Mouse (Mus musculus) frontal cortex, adult (tissue): ENCODE measurements around the gene Pde3a.
"Not testable (repeated sequence)": the region's sequence is repeated elsewhere in the genome, so short reads cannot be mapped to it uniquely, and the experiment has no call there.

Experiments
- ATAC-seq: cut with Nextera tagmentation; 2 replicates; pipeline ENCODE4 v1.9.2; 2017; ENCODE audit warnings: mild to moderate bottlenecking, moderate library complexity, mixed read lengths; ENCODE audit not compliant: low TSS enrichment

The Pde3a gene

DNA sequence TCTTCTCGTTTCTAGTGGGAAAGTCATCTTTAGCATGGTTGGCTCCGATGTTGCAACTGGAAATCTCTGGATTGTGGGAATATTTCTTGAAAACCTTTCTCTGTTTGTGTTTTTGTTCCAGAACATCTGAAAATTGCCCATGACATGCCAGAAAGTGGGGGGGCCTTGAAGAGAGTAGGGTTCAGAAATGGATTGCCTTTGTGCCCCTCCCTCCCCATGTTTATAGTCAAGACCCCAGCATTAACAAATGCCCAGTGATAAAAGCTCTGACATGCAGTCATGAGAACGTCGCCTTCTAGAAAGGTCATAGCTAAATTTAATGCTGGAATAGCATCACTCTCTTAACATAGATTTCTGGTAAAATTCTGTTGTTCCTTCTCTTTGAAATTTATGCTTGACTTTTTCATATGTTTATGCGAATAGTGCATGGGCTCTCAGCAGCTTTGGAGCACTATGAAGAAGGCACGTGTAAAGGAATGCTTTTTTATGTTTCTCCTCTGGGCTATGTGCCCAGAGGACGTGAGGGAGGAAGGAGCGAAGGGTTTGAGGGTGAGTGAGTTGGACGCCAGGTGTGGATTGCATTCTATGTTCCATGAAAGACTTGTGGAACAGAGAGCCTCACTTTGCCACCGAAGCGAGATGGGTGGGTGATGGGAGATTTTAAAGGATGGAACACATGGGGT, 19.0 kb downstream of the Pde3a start:
- ATAC-seq = no peak

DNA sequence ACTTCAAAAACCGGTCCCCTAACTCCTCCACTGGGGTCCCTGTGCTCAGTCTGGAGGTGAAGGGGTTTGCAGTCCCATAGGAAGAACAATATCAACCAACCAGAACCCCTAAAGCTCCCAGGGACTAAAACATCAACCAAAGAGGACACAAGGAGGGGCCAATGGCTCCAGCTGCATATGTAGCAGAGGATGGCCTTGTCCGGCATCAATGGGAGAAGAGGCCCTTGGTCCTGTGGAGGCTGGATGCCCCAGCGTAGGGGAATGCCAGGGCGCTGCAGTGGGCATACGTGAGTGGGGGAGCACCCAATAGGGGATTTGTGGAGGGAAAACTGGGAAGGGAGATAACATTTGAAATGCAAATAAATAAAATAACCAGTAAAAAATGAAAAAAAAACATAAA, 19.8 kb downstream of the Pde3a start:
- no peak for ATAC-seq

DNA sequence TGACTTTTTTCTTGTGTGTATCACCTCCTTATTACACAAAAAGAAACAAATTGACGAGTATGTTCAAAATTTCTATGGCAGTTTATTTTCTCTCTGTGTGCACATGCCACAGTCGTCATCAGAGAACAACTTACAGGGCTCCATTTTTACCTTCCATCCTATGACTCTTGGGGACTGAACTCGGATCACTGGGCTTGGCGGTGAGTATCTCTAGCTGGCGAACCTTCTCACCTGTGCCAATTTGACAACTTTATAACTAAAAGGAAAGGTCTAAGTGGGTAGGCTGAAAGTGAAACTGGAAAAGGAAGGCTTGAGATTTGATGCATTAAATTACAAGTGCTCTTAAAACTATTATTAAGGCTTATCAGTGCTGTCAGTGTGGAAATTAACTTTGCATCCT, 22.1 kb downstream of the Pde3a start:
- no peak for ATAC-seq

DNA sequence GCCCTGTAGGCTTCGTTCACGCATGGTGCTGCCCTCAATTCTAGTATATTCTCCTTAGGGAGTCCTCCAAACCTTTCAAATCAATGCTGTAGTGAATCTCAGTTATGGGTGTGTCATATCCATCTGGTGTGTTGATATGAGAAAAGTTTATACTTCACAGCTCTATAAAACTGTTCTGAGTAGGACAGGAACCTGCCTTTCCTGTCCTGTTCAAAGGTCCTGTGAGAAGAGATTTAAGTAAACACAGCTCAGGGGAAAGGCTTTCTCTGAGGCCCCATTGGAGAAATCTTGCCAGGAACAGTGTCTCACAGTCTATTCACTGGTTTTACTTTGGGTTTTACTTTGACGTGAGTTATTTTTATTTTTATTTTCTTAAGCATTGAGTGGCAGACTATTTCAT, 22.5 kb downstream of the Pde3a start:
- no peak for ATAC-seq

DNA sequence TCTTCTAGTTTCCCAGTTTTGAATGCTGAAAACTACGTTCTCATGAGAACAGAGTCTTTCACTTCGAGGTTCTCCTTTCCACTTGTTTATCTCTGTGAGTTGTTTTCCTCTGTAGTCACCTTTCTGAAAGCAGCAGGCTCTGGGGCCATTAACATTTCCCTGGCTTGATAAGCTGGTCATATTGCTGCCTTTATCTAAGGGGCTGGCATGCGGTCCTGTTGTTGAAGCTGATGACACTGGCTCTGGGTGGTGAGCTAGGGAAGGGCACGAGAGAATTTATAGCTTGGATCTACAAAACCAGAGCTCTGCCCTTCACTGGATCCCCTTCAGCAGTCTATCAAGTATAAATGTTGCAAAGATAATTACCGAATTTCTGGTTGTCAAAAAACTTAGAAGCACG, 24.6 kb downstream of the Pde3a start:
- no peak for ATAC-seq

DNA sequence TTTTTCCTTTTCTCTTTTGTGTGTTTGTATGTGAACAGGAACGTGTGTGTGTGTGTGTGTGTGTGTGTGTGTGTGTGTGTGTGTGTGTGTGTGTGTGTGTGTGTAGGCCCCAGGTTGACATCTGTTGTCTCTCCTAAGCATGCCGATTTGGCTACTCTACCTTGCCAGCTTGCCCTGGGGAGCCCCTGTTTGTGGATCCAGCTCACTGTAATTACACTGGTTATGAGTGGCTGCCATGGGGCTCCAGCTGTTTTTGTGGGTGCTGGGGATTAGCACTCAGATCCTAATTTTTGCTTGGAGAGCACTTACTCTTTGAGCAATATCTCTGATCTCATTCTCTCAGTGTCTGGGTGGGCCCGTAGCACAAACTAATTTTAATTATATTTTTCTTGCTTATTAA, 32.6 kb downstream of the Pde3a start:
- ATAC-seq = no peak

DNA sequence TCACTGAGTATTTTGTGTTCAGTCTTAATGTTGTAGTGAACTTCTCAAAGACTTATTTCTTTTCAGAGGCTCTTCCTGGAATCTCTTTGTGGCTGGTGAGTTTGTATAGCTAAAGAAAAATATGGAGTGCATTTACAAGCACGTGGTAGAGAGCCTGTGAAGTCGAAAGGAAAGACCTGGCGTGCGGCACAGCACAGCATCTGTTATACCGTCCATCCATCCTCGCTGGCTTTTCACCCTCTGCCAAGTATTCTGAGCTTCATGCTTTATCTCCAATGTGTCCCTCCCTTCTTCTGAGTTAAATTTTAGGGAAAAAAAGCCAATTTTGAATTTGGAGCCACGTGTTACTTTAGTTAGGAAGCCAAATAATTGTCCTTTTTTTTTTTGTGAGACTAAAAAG, 33.7 kb downstream of the Pde3a start:
- ATAC-seq = no peak

DNA sequence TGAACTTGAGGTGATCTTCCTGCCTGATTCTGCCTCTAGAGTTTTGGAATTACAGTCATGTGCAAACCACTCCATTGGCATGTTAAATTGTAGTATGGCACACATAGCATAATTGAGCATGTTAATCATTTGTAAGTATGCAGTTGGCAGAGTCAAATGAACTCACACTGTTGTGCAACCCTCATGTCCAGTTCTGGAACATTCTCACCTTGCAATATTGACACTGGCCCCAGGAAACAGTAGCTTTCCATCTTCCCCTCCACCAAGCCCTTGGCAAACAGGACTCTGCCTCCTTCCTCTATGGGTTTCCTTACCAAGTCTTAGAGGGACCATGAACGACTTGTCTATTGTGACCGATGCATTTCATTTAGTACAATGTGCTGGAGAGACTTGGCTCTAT, 42.1 kb downstream of the Pde3a start:
- ATAC-seq = no peak

DNA sequence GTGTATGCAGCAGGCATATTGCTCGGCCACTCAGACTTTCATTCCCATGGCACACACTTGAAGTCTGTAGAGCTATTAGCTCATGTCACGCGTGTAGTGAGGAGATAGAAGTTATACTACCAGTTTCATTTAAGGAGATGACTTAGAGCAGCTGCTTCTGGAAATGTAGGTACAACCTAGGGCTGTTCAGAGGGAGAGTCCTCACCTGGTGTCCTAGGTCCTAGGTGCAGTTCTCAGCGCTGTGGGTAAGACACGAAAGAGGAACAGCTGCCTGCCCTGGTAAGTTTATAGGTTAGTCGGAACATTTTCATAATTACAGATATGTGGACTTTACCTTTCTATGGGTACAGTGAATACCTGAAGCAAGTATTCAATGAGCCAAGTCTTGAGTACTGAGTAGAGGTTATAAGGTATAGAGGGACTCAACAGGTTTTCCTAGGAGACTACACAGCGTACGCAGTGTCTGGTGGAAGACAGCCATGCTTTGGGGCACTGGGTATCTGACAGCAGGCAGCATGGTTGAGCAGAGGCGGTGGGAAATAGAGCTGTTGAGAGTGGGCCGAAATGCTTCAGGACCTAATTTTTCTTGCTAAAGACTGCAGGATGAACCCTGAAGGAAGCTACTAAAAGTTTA, 43.9 kb downstream of the Pde3a start:
- no peak for ATAC-seq

DNA sequence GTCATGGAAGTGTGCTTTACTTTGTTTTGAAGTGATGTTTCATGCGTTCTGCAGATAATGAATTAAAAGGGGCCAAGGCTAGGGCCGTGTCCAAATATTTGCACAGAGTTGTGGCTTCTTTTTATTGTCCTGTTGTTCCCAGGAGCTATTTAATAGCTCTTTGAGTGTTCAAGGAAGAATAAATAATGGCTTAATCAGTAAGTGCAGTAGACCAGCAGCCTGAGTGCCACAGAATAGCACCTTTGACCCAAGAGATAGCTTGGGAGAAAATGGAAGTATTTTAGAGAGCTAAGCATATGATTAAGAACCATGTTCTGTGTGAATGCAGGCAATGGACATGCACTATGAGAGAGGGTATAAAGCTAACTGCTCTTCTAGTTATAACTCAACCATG, 44.4 kb downstream of the Pde3a start:
- ATAC-seq = no peak

DNA sequence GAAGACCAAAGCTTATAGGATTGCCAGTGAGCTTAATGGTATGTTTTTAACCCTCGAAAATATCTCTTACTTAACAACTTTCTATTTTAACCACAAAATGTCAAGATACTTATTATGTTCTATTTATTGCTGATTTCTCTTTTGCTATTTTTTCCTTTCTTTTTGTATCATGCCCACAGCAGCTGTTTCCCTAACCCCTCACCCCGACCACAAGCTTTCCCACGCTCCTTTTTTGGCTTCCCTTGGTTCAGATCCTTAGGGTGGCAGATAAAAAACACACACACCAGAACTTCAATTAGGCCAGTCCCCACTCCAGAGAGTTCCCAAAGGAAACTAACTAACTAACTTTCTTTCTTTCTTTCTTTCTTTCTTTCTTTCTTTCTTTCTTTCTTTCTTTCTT, 46.2 kb downstream of the Pde3a start:
- ATAC-seq = no peak

DNA sequence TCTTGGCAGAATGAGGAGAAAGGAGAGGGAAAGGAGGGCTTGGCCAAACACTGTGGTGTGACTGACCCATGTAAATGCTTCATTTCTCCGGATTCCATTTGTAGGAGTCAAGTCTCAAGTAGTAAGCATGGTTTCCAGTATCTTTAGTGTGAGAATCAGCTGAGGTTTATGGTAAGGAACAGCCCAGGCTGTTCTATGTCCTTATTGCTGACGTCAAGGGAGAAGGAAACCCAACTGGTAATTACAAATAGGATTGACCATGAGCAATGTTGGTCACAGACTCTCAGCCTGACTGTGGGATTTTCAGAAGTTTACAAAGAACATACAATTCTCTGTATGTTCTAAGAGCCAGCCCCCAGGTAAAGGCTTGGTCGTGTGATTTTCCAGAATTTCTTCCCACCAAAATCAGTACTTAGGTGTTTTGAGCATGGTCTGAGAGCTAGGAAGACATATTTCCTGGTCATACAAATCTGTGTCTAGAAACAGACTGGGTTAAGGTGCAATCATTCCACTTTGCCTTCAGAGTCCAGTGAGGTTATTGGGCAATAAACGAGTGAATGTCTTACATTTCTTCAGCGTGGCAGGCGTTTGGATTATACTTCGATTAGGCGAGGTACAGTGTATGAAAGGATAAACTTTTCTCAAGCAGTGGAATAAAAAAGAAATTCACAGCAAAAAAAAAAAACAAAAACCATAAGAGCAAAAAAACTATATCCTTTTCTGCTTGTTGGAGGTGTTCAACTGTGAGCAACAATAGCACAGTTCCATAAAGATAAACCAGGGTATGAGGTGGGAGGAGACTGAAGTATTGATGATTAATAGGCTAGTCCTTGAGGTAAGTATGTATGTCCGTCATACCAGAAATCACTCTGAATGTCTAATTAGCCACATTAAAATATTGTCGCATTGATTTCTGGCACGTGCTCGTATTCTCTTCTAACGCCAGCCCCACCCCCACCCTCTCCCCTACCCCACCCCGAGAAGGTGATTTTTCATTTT, 53.0 kb downstream of the Pde3a start:
- ATAC-seq = no peak

DNA sequence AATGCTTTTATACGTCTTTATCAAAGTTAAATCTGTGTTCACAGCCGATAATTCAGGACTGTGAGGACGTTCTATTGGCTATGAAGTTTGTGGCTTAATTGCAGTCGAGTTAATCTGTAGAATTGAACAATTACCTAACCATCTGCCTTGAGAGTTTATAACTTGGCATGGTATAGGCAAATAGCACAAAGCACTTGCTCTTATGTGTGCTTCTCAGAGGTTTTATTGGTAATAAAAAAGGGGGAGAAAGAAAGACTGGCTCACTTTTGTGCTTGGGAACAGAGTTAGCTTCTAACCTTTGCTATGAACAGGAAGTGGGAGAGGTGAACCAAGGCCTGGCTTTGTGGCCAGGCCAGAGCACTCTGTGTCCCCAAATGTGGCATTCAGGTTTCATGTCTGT, 53.8 kb downstream of the Pde3a start:
- no peak for ATAC-seq

DNA sequence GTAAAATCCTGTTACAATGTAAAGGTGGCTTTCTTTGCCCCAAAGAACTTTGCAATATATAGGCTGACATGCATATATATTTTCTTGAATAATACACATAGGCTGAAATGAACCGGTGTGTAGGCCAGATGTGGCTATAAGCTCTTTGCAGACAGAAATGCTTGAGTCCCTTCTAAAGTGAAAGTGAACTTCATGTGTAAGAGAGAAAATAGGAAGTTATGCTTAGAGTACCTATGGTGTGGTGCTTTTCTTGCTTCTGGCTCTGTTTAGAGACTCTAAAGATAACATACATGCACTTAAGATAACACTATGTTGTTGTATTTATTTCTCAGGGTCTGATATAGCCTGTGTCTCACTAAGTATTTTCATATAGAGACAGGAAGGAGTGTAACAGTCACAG, 58.3 kb downstream of the Pde3a start:
- ATAC-seq = no peak

DNA sequence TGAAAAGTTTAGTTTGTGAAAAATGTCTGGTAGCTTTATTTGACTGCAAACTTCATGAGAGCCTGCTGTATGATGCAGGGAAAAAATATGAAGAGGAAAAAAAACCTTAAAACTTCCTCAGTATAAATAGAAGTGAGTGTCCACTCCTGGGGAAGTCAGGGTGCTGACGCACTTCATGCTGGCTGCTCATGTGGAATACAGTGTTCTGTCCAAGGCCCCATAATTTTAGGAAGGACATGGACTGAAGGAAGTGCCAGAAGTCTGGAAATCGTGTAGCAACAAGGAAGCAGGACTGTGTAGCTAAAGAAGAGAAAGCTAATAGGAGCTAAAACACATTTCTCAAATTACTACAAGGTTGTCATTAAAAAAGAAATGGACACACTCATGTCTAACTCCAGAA, 59.4 kb downstream of the Pde3a start:
- ATAC-seq = no peak

DNA sequence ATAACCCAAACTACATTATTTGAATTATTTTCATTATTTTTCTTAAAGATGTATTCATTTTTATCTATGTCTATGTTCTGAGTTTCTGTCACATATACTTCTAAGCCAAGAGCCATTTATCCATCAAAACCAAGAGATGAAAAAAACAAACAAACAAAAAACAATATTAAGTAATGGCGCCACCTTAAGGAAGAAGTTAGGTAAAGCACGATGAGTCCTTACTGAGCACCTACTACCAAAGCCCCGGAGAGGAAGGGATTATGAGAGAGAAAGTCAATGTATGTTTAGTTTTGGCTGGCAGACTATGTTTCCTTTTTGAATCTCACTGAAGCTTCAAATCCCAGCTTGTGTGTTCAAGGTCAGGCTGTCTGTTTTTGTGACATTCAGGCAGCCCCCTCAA, 60.8 kb downstream of the Pde3a start:
- no peak for ATAC-seq

DNA sequence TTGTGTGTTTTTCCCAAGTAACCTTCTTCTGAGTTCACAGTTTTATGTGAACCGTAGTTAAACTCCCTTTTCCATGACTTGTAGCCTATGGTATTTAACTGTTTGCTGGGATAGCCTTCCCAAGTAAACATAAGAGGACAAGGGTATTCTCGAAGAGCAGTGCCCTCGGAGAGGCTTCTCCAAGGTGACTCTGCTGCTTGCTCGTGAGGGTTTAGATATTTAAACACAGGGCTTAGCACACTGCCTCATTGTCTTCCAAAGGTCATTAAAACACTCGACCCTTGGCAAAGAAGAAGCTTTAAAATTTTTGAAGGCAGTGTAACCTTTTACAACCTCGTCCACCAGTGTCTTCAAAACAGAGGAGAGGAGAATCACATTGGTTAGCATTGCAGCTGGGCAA, 61.3 kb downstream of the Pde3a start:
- ATAC-seq = no peak

DNA sequence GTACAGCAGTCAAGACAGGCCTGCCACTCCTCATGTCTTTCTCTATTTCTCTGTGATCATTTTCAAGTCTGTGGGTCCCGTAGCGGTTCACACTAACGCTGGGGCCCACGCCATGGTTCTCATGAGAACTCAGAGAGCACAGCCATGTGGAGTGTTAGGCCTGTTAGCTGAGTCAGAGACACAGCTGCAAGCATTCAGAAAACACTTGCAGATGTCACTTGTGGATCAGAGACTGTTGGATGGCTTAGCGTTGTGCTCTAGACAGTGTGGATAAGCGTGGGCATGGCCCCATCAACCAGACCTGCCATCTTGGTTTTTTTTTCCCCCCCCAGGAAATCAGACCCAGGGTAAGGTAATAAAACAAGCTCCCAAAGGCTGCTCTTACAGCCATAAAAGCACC, 62.5 kb downstream of the Pde3a start:
- ATAC-seq = 0 out of 2 replicates have a peak, but pooled peaks have one; percentile 27

DNA sequence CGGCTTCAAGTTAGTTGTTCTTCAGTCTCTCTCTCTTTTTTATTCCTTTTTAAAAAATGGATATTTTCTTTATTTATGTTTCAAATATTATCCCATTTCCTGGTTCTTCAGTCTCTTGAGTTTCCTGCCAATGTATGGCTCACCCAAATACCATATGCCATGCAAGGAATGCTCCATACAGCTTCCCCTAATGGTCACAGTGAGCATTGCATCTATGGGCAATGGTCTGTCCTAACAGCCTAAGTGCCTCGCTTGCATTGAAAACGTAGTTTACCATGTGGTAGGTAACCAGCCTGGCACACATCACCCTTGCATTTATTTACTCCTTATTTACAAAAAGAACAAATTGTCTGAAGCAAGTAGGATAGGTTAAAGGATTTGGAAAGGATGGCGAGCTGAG, 64.0 kb downstream of the Pde3a start:
- ATAC-seq = no peak

DNA sequence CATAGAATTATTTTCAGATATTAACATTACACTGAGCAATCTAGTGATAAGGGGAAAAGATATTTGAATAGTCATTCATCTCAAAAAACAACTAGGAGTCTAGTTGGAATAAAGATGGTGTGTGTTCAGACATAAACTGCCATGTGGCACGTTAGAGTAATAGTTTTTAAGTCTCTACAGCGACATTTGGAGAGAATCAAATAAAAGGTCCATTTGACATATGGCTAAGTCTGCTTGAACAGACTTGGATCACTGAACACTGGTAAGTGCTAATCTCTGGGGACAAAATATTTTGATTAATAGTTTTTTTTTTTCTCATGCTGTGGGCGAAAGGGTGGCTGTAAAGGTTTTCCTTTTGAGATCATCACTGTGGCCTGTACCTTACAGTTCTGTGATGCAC, 69.4 kb downstream of the Pde3a start:
- no peak for ATAC-seq

DNA sequence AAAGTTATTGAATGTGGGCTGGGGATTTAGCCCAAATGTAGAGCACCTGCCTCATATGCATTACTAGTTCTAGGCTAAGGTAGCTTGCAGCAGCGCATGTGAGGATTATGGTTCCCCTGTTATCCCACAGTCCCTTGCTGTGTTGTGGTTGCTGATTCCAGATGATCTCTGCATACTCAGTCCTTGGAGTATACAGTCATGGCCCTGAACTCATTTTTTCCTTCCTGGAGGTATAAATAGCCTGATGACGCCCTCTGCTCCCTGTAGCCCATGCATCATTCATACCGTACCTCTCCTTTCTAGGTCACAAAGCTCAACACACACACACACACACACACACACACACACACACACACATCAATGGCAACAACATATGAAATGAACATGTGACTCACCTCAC, 72.2 kb downstream of the Pde3a start:
- no peak for ATAC-seq

DNA sequence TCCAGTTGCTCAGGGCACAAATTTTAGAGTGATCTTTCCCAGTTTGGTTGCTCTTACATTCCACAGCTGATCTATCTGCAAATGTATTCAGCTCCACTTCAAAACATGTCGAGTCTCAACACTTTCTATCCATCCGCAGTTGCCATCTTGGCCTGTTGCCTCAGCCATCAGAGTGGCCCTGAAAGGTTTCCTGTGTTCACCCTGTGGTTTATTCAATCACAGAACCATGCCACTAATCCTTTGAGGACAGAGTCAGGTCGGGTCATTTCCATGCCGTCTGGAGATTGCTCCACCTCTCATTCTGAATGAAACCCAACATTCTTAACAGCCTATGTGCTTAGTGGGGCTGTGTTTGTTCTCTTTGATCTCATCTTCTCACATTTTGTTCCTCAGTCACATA, 73.9 kb downstream of the Pde3a start:
- no peak for ATAC-seq

DNA sequence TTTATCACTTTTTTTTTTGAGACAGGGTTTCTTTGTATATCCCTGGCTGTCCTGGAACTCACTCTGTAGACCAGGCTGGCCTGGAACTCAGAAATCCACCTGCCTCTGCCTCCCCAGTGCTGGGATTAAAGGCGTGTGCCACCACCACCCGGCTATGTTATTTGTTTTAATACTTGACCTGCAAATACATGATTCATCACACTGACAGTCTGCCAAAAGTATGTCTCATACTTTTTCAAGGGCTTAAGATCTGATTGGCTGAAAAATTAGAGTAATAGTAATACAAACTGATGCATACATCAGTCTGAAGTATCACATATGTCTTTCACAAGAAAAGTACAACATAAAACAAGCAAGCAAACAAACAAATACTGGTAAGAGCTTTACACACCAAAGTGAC, 78.1 kb downstream of the Pde3a start:
- ATAC-seq = not testable (repeated sequence)
